8 mouse cellular contexts compared by ENCODE assay signal in the genomic region with DNA sequence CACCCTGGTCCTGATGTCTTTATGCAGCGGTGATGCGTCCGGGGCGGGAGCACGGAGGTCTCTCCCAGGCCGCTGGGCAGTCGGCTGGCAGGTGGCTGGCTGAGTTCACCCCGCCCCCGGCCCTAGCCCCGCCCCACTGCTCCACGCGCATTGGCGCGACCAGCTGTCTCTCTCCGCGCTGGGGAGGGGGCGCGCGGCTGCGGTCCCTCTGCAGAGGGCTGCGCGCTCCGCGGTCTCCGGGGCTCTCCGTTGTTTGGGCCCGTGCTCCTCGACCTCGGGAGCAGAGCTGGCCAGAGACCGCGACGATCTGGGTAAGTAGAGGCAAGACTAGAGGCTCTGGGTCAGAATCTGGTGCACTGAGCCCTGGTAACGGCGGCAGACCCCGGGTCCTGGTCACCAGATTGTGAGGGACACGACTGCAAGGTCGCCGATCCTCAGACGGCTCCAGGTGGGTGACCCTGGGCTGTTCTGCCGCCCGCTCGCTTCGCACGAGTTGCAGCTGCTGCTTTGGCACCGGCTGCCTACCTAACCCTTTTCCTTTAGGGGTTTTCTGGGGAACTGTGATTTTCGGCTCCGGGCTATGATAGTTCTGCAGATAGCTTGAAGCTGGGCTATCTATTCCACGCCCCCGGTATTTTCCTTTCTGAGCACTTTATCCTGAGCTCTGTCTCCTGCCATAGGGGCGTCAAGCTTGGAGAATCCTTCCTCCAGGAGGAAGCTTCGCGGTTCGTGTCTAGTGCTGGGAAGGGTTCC. TPM values are rescaled to one million over a fixed set of nuclear protein-coding genes. Genes with fewer than 3 reads are reported as not detected.
DNase-seq lines count a peak whose midpoint lies in the region; ATAC-seq and TF ChIP-seq lines count a peak whose summit lies in the region.

A gene (plus strand): TSS at position 213 of the 753 bp plus-strand sequence.

- no peaks in the 10 kb centered on the region for H3K27me3 ChIP-seq in kidney, postnatal 0 days (ENCODE audit: insufficient read depth, low read length)
- peaks cover 15% of the 10 kb centered on the region for H3K27me3 ChIP-seq in liver, embryonic 15.5 days
- peaks cover 8% of the 10 kb centered on the region for H3K27me3 ChIP-seq in neural tube, embryonic 13.5 days

- H3K4me2 ChIP-seq in kidney, postnatal 0 days (ENCODE audit: low read length) = peak within 1 kb of the TSS; percentile 99
- peak within 1 kb of the TSS; percentile 80 for H3K4me2 ChIP-seq in liver, embryonic 15.5 days
- peak within 1 kb of the TSS; percentile 89 for H3K4me2 ChIP-seq in neural tube, embryonic 13.5 days

- WGBS in kidney, postnatal 0 days = 3% methylated on average over 53 of the region's 53 CpGs
- 3% methylated on average over 53 of the region's 53 CpGs for WGBS in liver, embryonic 15.5 days (ENCODE audit: insufficient replicate concordance)
- 2% methylated on average over 53 of the region's 53 CpGs for WGBS in neural tube, embryonic 13.5 days

- H3K36me3 ChIP-seq in kidney, postnatal 0 days (ENCODE audit: insufficient read depth, low read length) = 0 out of 2 replicates have a peak, but pooled peaks cover 6% of the 10 kb centered on the region
- H3K36me3 ChIP-seq in liver, embryonic 15.5 days (replicated peaks) = peaks cover 17% of the 10 kb centered on the region
- peaks cover 22% of the 10 kb centered on the region for H3K36me3 ChIP-seq in neural tube, embryonic 13.5 days

- H3K9me3 ChIP-seq in kidney, postnatal 0 days (replicated peaks; ENCODE audit: low read length) = no peaks in the 10 kb centered on the region
- no peaks in the 10 kb centered on the region for H3K9me3 ChIP-seq in liver, embryonic 15.5 days (replicated peaks)
- H3K9me3 ChIP-seq in neural tube, embryonic 13.5 days = no peaks in the 10 kb centered on the region

- no peak within 1 kb of the TSS for H3K27ac ChIP-seq in kidney, postnatal 0 days
- H3K27ac ChIP-seq in liver, embryonic 15.5 days (replicated peaks) = no peak within 1 kb of the TSS
- H3K27ac ChIP-seq in neural tube, embryonic 13.5 days (replicated peaks) = peak within 1 kb of the TSS; percentile 49

- H3K4me1 ChIP-seq in kidney, postnatal 0 days (replicated peaks; ENCODE audit: insufficient read depth, low read length) = peaks cover 4% of the 10 kb centered on the region; the same call in 1 of the 2 replicates
- peaks cover 14% of the 10 kb centered on the region for H3K4me1 ChIP-seq in liver, embryonic 15.5 days (replicated peaks)
- H3K4me1 ChIP-seq in neural tube, embryonic 13.5 days (replicated peaks) = peaks cover 9% of the 10 kb centered on the region

- DNase-seq in left cerebral cortex, adult 18-20 months (ENCODE audit: low spot score in 2 of 2) = peak; percentile 68 to 70
- DNase-seq in left cerebral cortex, adult 11 months (ENCODE audit: low spot score) = no peak
- peak; percentile 86 for DNase-seq in embryo, embryonic 10.5 days (ENCODE audit: low spot score)
- peak; percentile 40 to 56 for DNase-seq in heart, adult 18-20 months
- peak; percentile 43 for DNase-seq in kidney, postnatal 0 days (ENCODE audit: low spot score)
- peak; percentile 73 for DNase-seq in testis, postnatal 14 days (ENCODE audit: low spot score)

- peak within 1 kb of the TSS; percentile 52 for H3K9ac ChIP-seq in kidney, postnatal 0 days (ENCODE audit: low read depth, low read length)
- no peak within 1 kb of the TSS for H3K9ac ChIP-seq in liver, embryonic 15.5 days
- H3K9ac ChIP-seq in neural tube, embryonic 13.5 days = peak within 1 kb of the TSS; percentile 71

- peak within 1 kb of the TSS; percentile 50 for H3K4me3 ChIP-seq in kidney, postnatal 0 days (replicated peaks; ENCODE audit: low read depth, low read length)
- H3K4me3 ChIP-seq in liver, embryonic 15.5 days (replicated peaks) = peak within 1 kb of the TSS; percentile 53
- peak within 1 kb of the TSS; percentile 53 for H3K4me3 ChIP-seq in neural tube, embryonic 13.5 days

- TF ChIP-seq CTCF in kidney, postnatal 0 days (IDR thresholded peaks at IDR 0.05; ENCODE audit: low read depth) = no peak

- peak; percentile 91 for ATAC-seq in kidney, postnatal 0 days (replicated peaks; ENCODE audit: low FRiP score, low read depth)
- peak; percentile 63 for ATAC-seq in liver, embryonic 15.5 days (ENCODE audit: insufficient read depth)
- ATAC-seq in neural tube, embryonic 13.5 days (ENCODE audit: low read depth) = peak; percentile 99

RNA-seq across cellular contexts. Expression of the gene that starts here (rescaled TPM):
- 10 to 100 TPM; 81.5 to 81.9 TPM for total RNA-seq in left cerebral cortex, adult 18-20 months (2021)
- under 1 TPM; 0.46 to 0.52 TPM for total RNA-seq in heart, adult 18-20 months (2021)
- 0.43 and 0.54 TPM in 2 replicates for polyA plus RNA-seq in kidney, postnatal 0 days (2015; fragmentation: Nextera tagmentation; extraction: Ambion mirVana)
- polyA plus RNA-seq in liver, embryonic 15.5 days (2015; fragmentation: Nextera tagmentation; extraction: Ambion mirVana) = 0.17 and 0.25 TPM in 2 replicates
- 7.4 and 7.6 TPM in 2 replicates for polyA plus RNA-seq in neural tube, embryonic 13.5 days (2015; fragmentation: Nextera tagmentation; extraction: Ambion mirVana)

Comparison
In these comparisons a context has a peak if more than half of its experiments do, and no peak if none do; other contexts are left out.
1. RNA of the gene that starts here (total RNA-seq): 81.5 to 81.9 TPM in left cerebral cortex, adult 18-20 months; 0.46 to 0.52 TPM in heart, adult 18-20 months; every median in the first group is over 10 times any median in the second.
2. Peak in DNase-seq in heart, adult 18-20 months; RNA of the gene not detected or under 1 TPM.
3. Peak in DNase-seq, ATAC-seq, H3K4me3 ChIP-seq, H3K9ac ChIP-seq and H3K4me2 ChIP-seq in kidney, postnatal 0 days; RNA of the gene not detected or under 1 TPM.
4. Peak in ATAC-seq, H3K4me3 ChIP-seq and H3K4me2 ChIP-seq in liver, embryonic 15.5 days; RNA of the gene not detected or under 1 TPM.
5. Peak in every context shown above with its lines, with median percentiles within 50 percentile points of each other: ATAC-seq, H3K4me2 ChIP-seq and H3K4me3 ChIP-seq.